Mouse (Mus musculus) lung, postnatal 4 days (tissue): ENCODE results near the gene Spon1.

Source experiments
- DNase-seq, 2 experiments: peaks; one replicate each; pipeline ENCODE4 v3.0.0; 2021

Gene Spon1

GRCm38 (mm10) chr7:113845191-113845590 is 79.4 kb downstream of the Spon1 start:
- DNase-seq: no peak

DNA sequence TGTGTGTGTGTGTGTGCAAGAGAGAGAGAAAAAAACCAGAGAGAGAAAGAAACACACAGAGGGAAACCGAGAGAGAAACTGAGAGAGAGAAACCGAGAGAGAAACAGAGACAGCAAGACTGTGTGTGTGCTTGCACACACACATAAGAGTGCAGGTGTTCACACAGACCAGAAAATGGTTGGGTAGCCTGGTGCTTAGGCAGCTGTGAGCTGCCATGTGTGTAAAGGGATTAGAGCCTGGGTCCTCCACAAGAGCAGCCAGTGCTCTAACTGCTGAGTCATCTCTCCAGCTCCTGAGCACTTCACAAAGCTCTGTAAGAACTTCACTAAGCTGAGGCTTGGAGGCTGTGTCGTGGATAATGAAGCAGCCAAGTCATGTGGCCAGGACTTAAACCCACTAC is 80.8 kb downstream of the Spon1 start:
- no peak for DNase-seq

DNA sequence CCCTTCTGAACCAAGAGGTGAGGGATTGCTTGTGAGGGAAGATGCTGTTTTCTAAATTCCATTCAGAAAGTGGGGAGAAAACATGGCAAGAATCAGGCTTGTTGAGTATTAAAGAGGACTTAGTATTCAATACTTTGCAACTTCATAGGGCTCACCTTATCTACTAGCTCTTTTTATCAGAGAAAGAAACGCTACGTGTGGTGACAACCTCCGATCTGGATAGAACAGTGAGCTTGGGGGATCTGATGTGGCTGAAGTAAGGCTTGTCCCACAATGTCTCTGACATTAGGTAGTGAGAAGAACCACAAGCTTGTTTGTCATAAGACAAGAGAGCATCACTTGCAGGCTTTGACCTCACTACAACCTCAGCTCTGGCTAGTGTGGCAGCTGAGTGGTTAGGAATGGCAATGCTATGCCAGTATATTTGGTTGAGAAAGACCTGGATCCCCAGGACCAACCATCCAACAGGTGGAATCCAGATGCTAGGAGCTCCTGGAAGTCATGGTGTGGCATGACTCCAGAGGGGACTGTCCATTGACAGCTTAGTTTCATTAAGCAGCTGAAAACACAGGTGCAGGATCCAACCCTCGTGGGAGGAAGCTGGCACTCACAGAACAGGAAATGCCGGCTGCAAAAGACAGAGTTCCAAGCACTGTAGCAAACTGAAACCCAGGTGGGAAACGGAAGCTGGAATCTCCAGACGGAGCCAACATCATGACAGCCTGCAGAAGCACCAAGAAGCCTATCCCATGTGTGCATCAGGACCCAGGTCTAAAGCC is 81.4 kb downstream of the Spon1 start:
- DNase-seq: no peak

- DNase-seq: no peak
Measured at GRCm38 (mm10) chr7:113850389-113850788, 84.6 kb downstream of the Spon1 start.

- DNase-seq: no peak
Measured at GRCm38 (mm10) chr7:113855396-113855795, 89.6 kb downstream of the Spon1 start.

DNA sequence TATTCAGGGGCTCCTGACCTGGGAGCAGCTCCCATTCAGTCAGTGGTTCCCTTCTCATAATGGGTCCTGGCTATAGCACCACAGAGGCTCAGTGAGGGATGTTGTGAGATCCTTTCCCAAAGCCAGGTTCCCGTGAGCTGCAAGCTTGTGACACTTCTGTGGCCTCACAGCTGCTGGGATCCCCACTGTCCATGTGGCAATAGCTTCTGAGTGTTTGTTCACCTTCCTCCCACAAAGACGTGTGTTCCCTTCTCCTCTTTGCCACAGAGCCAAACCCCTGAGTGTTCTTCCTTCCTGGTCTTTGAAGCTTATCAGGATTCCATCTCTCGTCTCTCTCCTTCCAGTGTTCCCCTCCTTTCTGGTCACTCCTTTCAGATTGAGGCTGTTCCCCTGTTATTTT is 90.3 kb downstream of the Spon1 start:
- no peak for DNase-seq

- peak; percentile 21 to 78 for DNase-seq
Measured at GRCm38 (mm10) chr7:113859480-113859881, 93.7 kb downstream of the Spon1 start.

DNA sequence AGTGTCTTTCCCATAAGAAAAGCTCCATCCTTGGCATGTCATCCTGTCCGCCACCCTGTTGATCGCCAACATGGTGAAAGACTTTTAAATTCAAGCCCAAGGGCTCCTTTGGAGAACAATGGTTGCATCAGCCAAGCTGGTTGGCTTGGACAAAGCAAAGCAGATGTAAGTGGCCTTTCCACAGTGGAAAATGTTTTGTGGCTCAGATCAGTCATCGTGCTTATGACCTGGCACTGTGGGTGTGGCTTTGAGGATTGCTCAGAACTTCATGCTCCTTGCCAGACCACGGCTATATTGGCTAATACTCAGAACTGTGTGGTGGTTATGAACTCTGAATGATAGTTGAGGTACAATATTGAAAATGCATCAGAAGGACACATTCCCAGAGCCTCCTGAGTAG is 96.2 kb downstream of the Spon1 start:
- DNase-seq: no peak

- no peak for DNase-seq
Measured at GRCm38 (mm10) chr7:113872846-113873245, 107.0 kb downstream of the Spon1 start.

DNA sequence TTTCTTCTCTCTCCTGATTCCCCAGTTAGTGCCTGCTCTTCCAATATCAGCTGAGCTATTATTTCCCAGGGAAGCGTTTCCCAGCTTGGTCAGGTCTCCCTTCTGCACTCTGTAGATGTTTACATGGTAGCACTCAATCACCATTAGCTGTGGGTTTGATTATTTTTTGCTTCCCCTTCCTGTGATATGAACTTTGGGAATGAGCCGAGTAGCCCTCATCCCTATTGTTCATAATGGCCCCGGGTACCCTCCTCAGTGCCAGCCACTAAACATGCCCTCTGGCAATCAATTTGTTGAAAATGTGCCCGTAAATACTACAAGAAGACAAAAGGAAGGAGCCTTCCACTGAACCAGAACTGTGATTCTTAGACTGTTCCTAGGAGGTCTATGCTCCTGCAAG is 111.7 kb downstream of the Spon1 start:
- DNase-seq: peak; percentile 18 to 27

GRCm38 (mm10) chr7:113877926-113878325 is 112.1 kb downstream of the Spon1 start:
- DNase-seq: peak in 1 of 2 experiments; percentile 28

DNA sequence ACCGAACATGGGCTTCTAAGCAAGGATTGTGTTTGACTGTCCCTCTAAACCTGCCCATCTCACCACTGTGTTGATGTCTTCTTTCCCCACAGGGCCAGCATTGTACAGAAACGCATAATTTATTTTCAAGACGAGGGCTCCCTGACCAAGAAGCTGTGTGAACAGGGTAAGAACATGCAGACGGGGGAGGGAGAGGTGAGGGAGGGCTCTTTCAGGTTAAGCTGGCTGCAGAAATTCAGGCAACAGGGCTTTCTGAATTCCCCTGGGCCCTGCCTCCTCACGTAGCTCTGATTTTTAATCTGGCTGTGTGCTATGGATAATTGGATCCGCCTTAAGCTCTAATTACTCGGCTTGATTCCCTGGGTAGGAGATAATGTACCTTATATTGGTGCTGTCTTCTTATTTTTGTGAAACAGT is 113.3 kb downstream of the Spon1 start:
- no peak for DNase-seq

DNA sequence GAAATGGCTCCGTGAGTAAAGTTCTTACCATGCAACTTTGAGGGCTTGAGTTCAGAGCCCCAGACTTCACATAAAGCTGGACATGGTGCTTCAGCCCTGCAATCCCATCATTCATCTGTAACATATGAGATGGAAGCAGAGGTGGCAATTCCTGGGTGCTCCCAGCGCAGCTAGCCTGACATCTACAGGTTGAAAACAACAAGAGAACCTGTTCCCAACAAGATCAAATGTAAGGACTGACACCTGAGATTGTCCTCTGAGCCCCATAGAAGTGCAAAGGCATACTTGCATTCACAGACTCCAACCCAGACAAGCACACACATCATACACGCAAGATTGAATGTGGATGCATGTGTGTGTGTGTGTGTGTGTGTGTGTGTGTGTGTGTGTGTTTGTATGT is 114.2 kb downstream of the Spon1 start:
- no peak for DNase-seq

GRCm38 (mm10) chr7:113890782-113891181 is 125.0 kb downstream of the Spon1 start:
- DNase-seq: no peak

DNA sequence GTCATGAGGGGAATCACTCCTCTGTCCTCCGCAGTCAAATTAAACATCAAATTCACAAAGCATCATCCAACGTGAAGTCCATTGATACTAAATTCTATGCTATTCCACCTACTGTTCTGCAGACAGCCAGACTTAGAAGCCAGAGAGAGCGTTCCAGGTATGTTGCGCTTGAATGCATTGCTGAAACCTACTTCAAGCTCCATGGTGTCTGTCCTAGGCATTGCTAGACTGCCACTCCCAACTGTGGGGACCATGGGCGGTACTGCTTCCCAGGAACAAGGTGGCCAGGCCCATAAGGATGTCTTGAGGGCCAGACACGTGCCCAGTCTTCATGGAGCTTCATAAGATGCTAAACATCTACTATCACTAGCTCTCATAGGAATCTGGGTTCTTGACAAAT is 125.7 kb downstream of the Spon1 start:
- no peak for DNase-seq

DNA sequence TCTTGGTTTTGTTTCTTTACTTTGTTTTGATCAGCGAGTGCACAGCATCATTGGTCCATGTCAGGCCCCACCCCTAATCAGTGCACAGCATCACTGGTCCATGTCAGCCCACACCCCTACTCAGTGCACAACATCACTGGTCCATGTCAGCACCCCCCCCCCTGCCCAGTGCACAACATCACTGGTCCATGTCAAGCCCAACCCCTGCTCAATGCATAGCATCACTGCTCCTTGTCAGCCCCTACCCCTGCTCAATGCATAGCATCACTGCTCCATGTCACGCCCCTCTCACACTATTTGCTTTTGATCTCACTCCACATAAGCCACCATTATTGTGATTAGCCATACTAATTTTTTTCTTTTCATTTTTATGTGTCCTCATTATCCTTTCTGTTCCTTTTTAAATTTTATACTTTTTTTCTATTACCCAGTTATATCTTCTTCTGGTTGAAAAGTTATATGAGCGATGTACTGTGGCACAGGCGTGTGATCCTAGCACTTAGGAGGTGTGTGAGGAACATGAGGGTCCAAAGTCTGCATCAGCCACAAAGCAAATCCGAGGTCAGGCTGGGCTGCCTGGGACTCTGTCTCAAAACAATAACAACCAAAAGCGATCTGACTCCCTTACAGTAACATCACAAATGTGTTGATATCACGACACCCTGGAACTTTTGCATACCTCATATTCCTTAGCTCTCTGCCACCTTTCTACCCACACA is 128.3 kb downstream of the Spon1 start:
- DNase-seq: no peak

- no peak for DNase-seq
Measured at GRCm38 (mm10) chr7:113895266-113895665, 129.5 kb downstream of the Spon1 start.

GRCm38 (mm10) chr7:113898388-113898787 is 132.6 kb downstream of the Spon1 start:
- DNase-seq: no peak

DNA sequence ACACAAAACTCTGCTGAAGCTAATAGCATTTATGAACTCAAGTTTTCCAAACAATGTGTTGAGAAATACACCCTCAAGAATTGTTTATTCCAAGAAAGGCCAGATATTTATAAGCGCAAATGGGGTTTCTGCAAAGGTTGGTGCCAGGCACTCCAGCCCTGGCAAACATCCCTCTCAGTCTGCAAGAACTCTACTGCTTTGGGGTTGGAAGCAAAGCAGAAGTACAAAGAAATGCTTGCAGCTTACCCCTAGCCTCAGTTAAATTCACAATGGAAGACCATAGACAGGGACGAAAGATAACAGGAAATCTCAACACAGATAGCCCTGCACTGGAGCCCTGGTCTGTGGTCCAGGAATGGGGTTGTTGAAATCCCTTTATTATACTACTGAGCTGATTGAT is 135.7 kb downstream of the Spon1 start:
- peak; percentile 11 to 71 for DNase-seq

DNA sequence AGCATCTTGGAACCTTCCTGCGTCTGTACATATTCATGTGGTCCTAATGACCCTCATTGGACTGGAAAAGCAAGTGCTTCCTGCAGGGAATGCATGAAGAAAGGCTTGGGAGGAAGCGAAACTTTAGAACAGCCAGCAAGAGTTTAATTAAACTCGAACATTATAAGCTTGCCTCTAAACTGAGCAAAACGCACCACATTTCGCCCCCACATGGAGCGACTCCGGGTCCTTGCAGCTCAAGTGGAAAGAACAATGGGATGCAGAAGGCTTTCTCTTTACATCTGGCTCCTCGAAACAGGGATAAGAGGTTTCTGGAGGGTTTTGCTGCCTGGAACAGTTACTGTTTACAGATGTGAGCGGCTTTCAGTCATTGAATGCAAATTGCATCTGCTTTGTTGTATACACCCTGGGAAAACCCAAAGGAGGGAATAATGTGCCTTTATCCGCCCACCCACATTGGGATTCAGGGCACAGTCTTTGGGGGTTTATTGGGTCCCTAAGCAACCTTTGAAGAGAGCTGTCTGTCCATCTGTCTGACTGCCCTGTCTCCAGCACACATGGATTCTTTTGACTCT is 136.2 kb downstream of the Spon1 start:
- no peak for DNase-seq

GRCm38 (mm10) chr7:113903127-113903827 is 137.5 kb downstream of the Spon1 start:
- no peak for DNase-seq

DNA sequence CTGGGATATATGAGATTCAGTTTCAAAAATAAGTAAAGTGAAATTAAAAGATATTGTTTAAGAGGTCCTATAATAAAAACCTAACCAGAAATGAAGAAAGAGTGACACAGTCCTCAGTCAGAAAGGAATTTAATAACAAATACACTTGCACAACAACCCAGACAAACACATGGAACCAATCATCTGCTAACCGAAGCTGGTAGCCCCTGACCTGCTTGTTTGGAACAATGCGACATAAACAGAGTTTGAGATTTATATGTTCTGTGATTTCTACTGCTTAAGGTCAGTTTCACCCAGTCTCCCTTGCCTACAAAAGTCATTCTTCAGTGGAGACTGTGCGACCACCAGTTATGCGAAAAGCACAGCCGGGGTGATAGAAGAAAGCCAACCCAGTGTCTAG is 138.1 kb downstream of the Spon1 start:
- DNase-seq: no peak

GRCm38 (mm10) chr7:113904348-113904895 is 138.6 kb downstream of the Spon1 start:
- no peak for DNase-seq
